Mouse (Mus musculus): ENCODE results near the gene Olfr508. TPM values are rescaled to one million over a fixed set of nuclear protein-coding genes. Genes with fewer than 3 reads are reported as not detected.

Gene Olfr508
- polyA plus RNA-seq, 1 experiment from 2014 or later, result not detected

- Histone ChIP-seq H3K36me3 (ENCODE audit: control insufficient read depth, insufficient read depth, low read length) (no peaks in the 10 kb centered on the region), H3K9me3 (ENCODE audit: control insufficient read depth, low read length) (0 out of 2 replicates have a peak, but pooled peaks cover 4% of the 10 kb centered on the region), H3K9ac (ENCODE audit: low read length) (no peak overlapping the region), H3K4me1 (ENCODE audit: control insufficient read depth in 2 of 2, insufficient read depth in 2 of 2, low read length in 2 of 2) (no peaks in the 10 kb centered on the region), H3K4me2 (ENCODE audit: low read length) (no peak overlapping the region), H3K27me3 (ENCODE audit: control insufficient read depth, insufficient read depth, low read length) (no peaks in the 10 kb centered on the region), H3K4me3 (ENCODE audit: control insufficient read depth in 1 of 2, insufficient read depth in 1 of 2, low read depth in 1 of 2, low read length in 2 of 2) (no peak overlapping the region), H3K27ac (replicated peaks in 1 of 2; ENCODE audit: control insufficient read depth in 1 of 2, insufficient read depth in 1 of 2, low read depth in 2 of 2, low read length in 2 of 2) (no peak overlapping the region)
- ATAC-seq (ENCODE audit: insufficient number of reproducible peaks, insufficient read depth, low FRiP score, low read depth), result no peak
- WGBS, result 74% methylated on average over 3 of the region's 3 CpGs
Measured at GRCm38 (mm10) chr7:108662419-108662818, 32.6 kb downstream of the Olfr508 start.

GRCm38 (mm10) chr7:108666118-108666517, 36.3 kb downstream of the Olfr508 start, which contains the start of gene Olfr510:
Olfr510 (plus strand) TSS chr7:108666418.
- Histone ChIP-seq H3K27ac (replicated peaks in 1 of 2; ENCODE audit: control insufficient read depth in 1 of 2, insufficient read depth in 1 of 2, low read depth in 2 of 2, low read length in 2 of 2) (no peak within 1 kb of the TSS), H3K4me2 (ENCODE audit: low read length) (no peak within 1 kb of the TSS), H3K9me3 (ENCODE audit: control insufficient read depth, low read length) (0 out of 2 replicates have a peak, but pooled peaks cover 2% of the 10 kb centered on the region), H3K4me3 (ENCODE audit: control insufficient read depth in 1 of 2, insufficient read depth in 1 of 2, low read depth in 1 of 2, low read length in 2 of 2) (no peak within 1 kb of the TSS), H3K27me3 (ENCODE audit: control insufficient read depth, insufficient read depth, low read length) (no peaks in the 10 kb centered on the region), H3K4me1 (ENCODE audit: control insufficient read depth in 2 of 2, insufficient read depth in 2 of 2, low read length in 2 of 2) (no peaks in the 10 kb centered on the region), H3K9ac (ENCODE audit: low read length) (no peak within 1 kb of the TSS), H3K36me3 (ENCODE audit: control insufficient read depth, insufficient read depth, low read length) (no peaks in the 10 kb centered on the region)
- WGBS, result 71% methylated on average over 1 of the region's 1 CpGs
- ATAC-seq (ENCODE audit: insufficient number of reproducible peaks, insufficient read depth, low FRiP score, low read depth), result no peak

- H3K9me3 ChIP-seq (ENCODE audit: control insufficient read depth, low read length), result 0 out of 2 replicates have a peak, but pooled peaks cover 3% of the 10 kb centered on the region
- no peaks in the 10 kb centered on the region for H3K4me1 ChIP-seq (ENCODE audit: control insufficient read depth in 2 of 2, insufficient read depth in 2 of 2, low read length in 2 of 2)
- no peaks in the 10 kb centered on the region for H3K36me3 ChIP-seq (ENCODE audit: control insufficient read depth, insufficient read depth, low read length)
- no peak overlapping the region for H3K27ac ChIP-seq (replicated peaks in 1 of 2; ENCODE audit: control insufficient read depth in 1 of 2, insufficient read depth in 1 of 2, low read depth in 2 of 2, low read length in 2 of 2)
- no peak for ATAC-seq (ENCODE audit: insufficient number of reproducible peaks, insufficient read depth, low FRiP score, low read depth)
- H3K4me2 ChIP-seq (ENCODE audit: low read length), result no peak overlapping the region
- no peak overlapping the region for H3K4me3 ChIP-seq (ENCODE audit: control insufficient read depth in 1 of 2, insufficient read depth in 1 of 2, low read depth in 1 of 2, low read length in 2 of 2)
- H3K9ac ChIP-seq (ENCODE audit: low read length), result no peak overlapping the region
- no peaks in the 10 kb centered on the region for H3K27me3 ChIP-seq (ENCODE audit: control insufficient read depth, insufficient read depth, low read length)
- WGBS, result 62% methylated on average over 1 of the region's 1 CpGs
Measured at GRCm38 (mm10) chr7:108671058-108671457, 41.3 kb downstream of the Olfr508 start.

GRCm38 (mm10) chr7:108678886-108679285, 49.1 kb downstream of the Olfr508 start:
- H3K4me3 ChIP-seq (ENCODE audit: control insufficient read depth in 1 of 2, insufficient read depth in 1 of 2, low read depth in 1 of 2, low read length in 2 of 2), result no peak overlapping the region
- no peak for ATAC-seq (ENCODE audit: insufficient number of reproducible peaks, insufficient read depth, low FRiP score, low read depth)
- WGBS, result 72% methylated on average over 4 of the region's 4 CpGs
- no peaks in the 10 kb centered on the region for H3K27me3 ChIP-seq (ENCODE audit: control insufficient read depth, insufficient read depth, low read length)
- H3K36me3 ChIP-seq (ENCODE audit: control insufficient read depth, insufficient read depth, low read length), result no peaks in the 10 kb centered on the region
- no peak overlapping the region for H3K9ac ChIP-seq (ENCODE audit: low read length)
- H3K4me1 ChIP-seq (ENCODE audit: control insufficient read depth in 2 of 2, insufficient read depth in 2 of 2, low read length in 2 of 2), result no peaks in the 10 kb centered on the region
- H3K27ac ChIP-seq (replicated peaks in 1 of 2; ENCODE audit: control insufficient read depth in 1 of 2, insufficient read depth in 1 of 2, low read depth in 2 of 2, low read length in 2 of 2), result no peak overlapping the region
- no peak overlapping the region for H3K4me2 ChIP-seq (ENCODE audit: low read length)
- H3K9me3 ChIP-seq (ENCODE audit: control insufficient read depth, low read length), result no peaks in the 10 kb centered on the region

Other genes with a start within 250 kb of the Olfr508 start
- not detected in 2 replicates for gene Olfr495, start 236.8 kb upstream of the Olfr508 start, polyA plus RNA-seq (2014; fragmentation: Nextera tagmentation; extraction: Ambion mirVana)
- gene Olfr497, start 209.6 kb upstream of the Olfr508 start, polyA plus RNA-seq (2014; fragmentation: Nextera tagmentation; extraction: Ambion mirVana), result not detected in 2 replicates
- gene Olfr498, start 164.7 kb upstream of the Olfr508 start, polyA plus RNA-seq (2014; fragmentation: Nextera tagmentation; extraction: Ambion mirVana), result not detected in 2 replicates
- gene Olfr502, start 104.9 kb upstream of the Olfr508 start, polyA plus RNA-seq (2014; fragmentation: Nextera tagmentation; extraction: Ambion mirVana), result not detected in 2 replicates
- gene Olfr503, start 85.5 kb upstream of the Olfr508 start, polyA plus RNA-seq (2014; fragmentation: Nextera tagmentation; extraction: Ambion mirVana), result not detected in 2 replicates
- not detected in 2 replicates for gene Olfr504, start 64.2 kb upstream of the Olfr508 start, polyA plus RNA-seq (2014; fragmentation: Nextera tagmentation; extraction: Ambion mirVana)
- not detected in 2 replicates for gene Olfr506, start 19.2 kb upstream of the Olfr508 start, polyA plus RNA-seq (2014; fragmentation: Nextera tagmentation; extraction: Ambion mirVana)
- gene Olfr507, start 8.2 kb upstream of the Olfr508 start, polyA plus RNA-seq (2014; fragmentation: Nextera tagmentation; extraction: Ambion mirVana), result not detected in 2 replicates
- 0.05 TPM in 1 of 2 replicates, not detected in the other for gene Olfr509, start 21.9 kb downstream of the Olfr508 start, polyA plus RNA-seq (2014; fragmentation: Nextera tagmentation; extraction: Ambion mirVana)
- not detected in 2 replicates for gene Olfr510, start 36.4 kb downstream of the Olfr508 start, polyA plus RNA-seq (2014; fragmentation: Nextera tagmentation; extraction: Ambion mirVana)
- gene Olfr512, start 83.3 kb downstream of the Olfr508 start, polyA plus RNA-seq (2014; fragmentation: Nextera tagmentation; extraction: Ambion mirVana), result not detected in 2 replicates
- gene Olfr513, start 121.0 kb downstream of the Olfr508 start, polyA plus RNA-seq (2014; fragmentation: Nextera tagmentation; extraction: Ambion mirVana), result not detected in 2 replicates
- gene Olfr514, start 196.0 kb downstream of the Olfr508 start, polyA plus RNA-seq (2014; fragmentation: Nextera tagmentation; extraction: Ambion mirVana), result not detected in 2 replicates
- gene Olfr516, start 220.5 kb downstream of the Olfr508 start, polyA plus RNA-seq (2014; fragmentation: Nextera tagmentation; extraction: Ambion mirVana), result not detected in 2 replicates
- not detected in 2 replicates for gene Olfr517, start 242.4 kb downstream of the Olfr508 start, polyA plus RNA-seq (2014; fragmentation: Nextera tagmentation; extraction: Ambion mirVana)

All from heart, embryonic 14.5 days (tissue).